Mouse (Mus musculus) CH12F3 (cell line): ENCODE measurements around the gene Vmn1r104.
"Not testable (repeated sequence)": the region's sequence is repeated elsewhere in the genome, so short reads cannot be mapped to it uniquely, and the experiment has no call there.

Source experiments
- in situ Hi-C: fragments of 300-500 bp; cut with MboI; formaldehyde crosslinking; loops from 2 replicates; pipeline ENCODE4 v1.14.3; 2020; ENCODE audit warnings: low sequenced_read_pairs

Gene Vmn1r104

GRCm38 (mm10) chr7:20533537-20533936, at the start of gene Vmn1r104:
TSS of gene Vmn1r104 (plus strand) at chr7:20533837.
- in situ Hi-C loops: not testable (repeated sequence)

GRCm38 (mm10) chr7:20510434-20510833, 23.2 kb upstream of the Vmn1r104 start, which contains the start of gene Vmn1r103:
TSS of gene Vmn1r103 (minus strand) at chr7:20510534.
- in situ Hi-C loops: not testable (repeated sequence)

GRCm38 (mm10) chr7:20545657-20546056, 12.0 kb downstream of the Vmn1r104 start, which contains the start of gene Gm5726:
TSS of gene Gm5726 (minus strand) at chr7:20545757.
- in situ Hi-C loops: not testable (repeated sequence)

- in situ Hi-C loops: not testable (repeated sequence)
Measured at GRCm38 (mm10) chr7:20576141-20576540, 42.5 kb downstream of the Vmn1r104 start, which contains the start of gene Gm4141. TSS of gene Gm4141 (minus strand) at chr7:20576241.
